Mouse (Mus musculus) cerebellum, adult 11 months (tissue): ENCODE measurements around the gene Zfp239.

Experiments used
- DNase-seq: peaks from one replicate; pipeline ENCODE4 v3.0.0; 2022

The Zfp239 gene

DNA sequence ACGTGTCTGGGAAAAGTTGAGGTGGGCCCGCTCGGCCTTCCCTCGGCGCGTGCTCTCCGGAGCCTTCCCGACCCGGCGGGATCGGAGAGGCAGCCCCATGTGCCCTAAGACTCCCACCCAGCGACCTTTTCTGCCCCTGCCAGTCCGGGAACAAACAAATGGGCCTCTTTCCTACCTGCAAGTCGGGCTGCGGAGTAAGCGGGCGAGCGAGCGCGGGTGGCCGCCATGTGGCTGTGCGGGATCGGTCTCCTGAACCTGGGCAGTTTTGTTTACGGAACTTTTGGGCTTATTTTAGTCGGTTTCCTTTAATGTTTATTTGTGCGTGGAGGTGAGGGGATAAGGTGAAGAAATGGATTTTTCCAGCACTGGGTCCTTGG is 46.1 kb downstream of the Zfp239 start:
- no peak for DNase-seq

DNA sequence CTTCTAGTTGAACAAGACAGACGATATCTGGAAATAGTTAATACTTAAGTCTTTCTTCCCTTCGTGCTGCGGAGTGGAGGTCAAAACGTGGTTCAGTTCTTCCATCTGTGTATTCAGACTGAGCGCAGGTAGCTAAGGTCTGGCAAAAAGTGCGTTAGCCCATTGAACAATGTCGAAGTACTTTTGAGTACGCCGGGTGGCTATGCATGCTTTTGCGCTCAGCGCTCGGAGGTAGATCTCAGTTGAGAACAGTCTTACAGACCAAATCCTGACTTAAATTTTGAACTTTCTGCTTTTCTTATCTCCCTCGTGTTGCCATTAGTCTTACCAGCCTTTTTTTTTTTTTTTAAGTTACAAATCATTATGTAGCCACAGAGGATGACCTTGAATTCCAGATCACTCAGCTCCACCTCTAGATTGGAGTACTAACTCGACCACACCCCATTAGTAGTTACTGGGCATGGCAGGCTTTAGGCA is 46.6 kb downstream of the Zfp239 start:
- DNase-seq, result no peak

DNA sequence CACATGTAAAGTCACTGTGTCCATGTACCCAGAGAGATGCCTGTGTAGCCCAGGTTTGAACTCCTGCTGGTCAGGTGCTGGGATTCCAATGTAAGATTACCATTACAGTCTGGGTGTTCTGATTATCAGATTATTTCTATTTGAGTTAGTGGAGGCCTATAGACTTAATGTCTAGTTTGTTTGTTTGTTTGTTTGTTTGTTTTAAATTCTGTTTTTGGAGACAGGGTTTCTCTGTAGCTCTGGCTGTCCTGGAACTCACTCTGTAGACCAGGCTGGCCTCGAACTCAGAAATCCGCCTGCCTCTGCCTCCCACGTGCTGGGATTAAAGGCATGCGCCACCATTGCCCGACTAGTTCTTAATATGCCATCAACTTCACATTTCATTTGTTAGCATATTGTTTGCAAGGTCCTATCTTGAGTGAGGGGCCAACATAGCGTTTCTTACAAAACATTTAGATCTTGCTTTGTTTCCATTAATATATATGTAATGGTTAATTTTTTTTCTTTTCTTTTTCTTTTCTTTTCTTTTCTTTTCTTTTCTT is 48.3 kb downstream of the Zfp239 start:
- DNase-seq, result no peak

DNA sequence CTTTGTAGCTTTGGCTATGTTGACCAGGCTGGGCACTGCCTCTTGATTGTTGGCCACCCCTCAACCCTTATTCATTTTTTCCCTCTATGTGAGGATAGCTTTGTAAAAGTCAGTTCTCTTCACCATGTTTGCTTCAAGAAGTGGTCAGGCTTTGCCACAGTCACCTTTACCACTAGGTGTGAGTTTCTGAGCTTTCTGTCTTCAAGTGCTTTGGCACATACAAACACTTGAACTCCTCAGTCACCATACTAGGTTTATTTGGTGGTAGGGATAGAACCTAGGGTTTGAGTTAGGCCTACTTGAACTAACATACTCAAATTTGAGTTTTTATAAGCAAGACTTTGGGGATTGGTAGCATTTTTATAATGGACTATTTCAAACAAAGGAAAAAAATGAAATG is 52.6 kb downstream of the Zfp239 start:
- DNase-seq, result no peak

DNA sequence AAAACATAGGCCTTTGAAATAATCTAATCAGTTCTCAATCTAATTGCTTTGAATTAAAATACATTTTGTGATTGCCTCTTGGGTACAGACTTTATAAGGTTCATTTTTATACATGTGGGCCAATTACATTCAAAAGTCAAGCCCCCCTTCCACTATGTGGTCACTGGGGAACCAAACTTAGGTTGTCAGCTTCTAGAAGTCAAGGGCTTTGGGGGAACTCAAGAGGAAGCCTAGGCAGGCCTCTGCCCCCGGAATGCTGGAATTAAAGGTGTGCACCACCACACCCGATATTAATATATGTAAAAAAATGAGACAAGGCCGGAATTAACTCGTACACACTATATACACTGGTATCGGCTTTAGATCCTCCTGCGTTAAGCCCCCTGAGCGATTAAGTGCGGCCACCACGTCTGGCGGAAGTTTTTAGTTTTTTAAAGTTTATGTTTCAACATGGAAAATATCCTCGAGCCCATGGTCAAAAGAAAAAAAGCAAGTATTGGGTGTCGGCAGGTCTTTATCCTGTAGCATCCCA is 54.4 kb downstream of the Zfp239 start:
- no peak for DNase-seq

DNA sequence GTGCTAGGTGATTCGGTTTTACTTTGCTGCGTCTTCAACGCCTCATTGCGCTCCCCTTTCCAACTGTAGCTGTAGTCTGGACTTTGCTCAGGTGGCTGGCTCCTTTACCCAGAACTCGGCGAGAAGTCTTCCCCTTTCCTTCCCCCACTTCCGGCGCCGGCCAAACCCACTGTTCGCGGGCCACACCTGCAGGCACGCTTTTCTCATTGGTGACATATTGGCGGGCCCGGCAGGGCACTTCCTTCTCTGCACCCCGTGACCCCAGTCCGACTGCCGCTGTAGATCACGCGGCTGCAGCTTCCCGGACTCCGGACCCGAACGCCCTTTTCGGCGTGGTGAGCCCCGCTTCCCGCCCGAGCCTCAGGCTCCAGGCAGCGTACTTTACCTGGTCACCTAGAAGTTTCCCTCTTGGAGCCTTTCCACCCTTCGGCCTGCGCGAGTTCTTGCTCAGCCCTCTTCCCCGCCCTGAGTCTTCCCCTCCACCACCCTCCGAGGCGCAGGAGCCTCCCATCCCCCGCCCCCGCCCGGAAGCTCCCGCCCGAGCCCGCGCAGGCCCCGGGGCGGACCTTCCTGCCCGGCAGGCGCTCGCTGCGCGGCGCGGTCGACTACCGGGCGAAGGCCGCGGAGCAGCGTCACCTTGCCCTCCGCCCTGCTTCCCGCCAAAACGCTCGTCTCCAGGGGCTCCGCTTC is 55.0 kb downstream of the Zfp239 start:
- peak; percentile 69 for DNase-seq

DNA sequence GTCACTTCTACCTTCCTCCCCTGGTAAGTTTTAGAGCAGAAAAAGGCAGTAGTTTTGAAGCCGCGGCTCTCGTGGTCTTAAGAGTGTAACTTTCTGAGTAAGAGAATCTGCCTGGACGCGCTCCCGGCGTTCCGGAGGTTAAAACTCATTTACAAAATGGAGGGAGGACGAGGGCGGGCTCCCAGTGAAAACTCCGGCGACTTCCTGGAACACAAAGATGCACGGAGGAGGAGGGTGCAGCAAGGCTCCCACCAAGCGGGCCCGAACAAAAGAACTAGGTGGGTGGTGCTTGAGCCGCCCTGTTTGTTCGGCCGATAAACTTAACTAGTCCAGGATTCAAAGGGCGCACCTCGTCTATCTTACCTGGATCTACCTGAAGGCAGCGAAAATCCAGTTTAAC is 55.7 kb downstream of the Zfp239 start:
- DNase-seq, result no peak

DNA sequence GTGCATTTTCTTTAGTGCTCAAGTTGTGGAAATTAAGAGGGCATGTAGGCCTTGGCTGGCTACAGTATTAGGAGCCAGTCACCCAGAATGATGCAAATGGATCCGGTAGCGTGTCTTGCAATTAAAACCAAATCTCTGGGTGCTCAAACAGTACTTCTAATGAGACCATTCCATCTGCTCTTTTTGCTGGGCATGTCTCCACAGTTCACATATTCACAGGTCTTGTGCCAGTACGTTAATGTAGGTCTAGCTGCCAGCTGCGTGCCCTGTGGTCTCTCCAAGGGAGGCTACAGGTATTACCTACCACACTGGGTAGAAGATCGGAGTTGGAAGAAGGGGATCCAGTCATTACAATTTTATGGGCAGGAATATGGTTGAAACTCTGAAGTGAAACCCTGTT is 56.1 kb downstream of the Zfp239 start:
- no peak for DNase-seq

DNA sequence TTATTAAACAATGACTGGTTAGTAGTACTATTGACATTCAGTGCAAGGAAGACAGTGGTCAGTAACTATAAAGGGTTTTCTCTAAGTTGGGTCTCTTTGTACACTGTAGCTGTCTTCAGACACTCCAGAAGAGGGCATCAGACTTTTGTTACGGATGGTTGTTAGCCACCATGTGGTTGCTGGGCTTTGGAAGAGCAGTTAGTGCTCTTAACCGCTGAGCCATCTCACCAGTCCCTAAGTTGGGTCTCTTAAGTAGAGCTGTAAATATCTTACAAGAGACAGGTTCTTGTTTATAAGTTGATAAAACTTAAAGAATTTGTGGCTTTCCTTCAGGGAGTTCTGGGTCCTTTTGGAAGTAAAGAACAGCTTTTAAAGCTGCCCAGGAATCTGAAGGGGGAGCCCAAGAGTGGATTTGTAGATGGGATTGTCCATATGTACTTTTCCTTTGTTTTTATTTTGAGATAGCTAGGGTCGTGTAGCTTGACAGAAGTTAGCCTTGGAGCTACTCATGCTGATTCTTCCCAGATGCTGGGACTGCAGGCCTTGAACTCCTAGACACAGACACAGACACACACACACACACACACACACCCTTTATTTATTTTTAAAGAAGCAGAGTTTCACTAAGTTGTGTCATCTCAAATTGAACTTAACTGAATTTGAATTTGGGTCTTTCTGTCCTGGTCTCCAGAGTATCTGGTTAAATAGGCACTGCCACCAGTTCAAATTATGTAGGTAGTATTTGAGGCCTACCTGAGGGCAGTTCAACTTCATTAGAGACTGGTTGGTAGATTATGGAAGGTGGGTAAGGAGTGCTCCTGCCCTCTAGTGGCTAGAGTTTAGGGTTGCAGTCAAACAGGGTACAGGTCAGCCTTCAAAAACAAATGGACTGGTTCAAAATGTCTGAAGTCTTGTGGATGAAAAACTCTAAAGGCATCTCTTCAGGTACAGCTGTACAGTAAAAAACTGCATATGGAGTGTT is 59.0 kb downstream of the Zfp239 start:
- no peak for DNase-seq

DNA sequence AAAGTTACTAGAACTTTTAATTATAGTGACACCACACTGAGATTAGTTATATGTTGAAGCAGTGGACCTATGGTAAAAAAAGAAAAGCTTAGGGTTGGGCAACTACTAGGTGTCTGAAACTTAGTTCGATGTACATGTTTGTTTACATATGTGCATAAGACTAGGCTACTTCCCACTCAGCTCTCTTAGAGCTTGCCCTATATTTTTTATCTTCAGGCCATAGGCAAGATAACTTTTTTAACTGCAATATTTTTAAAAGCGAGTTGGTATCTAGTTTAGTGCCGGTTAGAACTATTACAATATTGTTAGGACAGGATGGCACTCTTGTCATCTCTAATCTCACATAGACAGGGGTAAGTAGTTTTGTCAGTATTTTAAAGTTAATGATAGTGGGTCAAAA is 60.1 kb downstream of the Zfp239 start:
- no peak for DNase-seq
